Mouse (Mus musculus) liver, postnatal 0 days (tissue): ENCODE measurements around the gene Pde6b.

Source experiments
- CTCF ChIP-seq: sonication (generic); IDR thresholded peaks from 2 replicates; pipeline ENCODE4 v1.5.1; 2016; ENCODE audit warnings: antibody characterized with exemption, low read depth
- EP300 ChIP-seq: IDR thresholded peaks from 2 replicates; pipeline ENCODE4 v1.6.1; 2016; ENCODE audit warnings: antibody characterized with exemption, low read depth, mild to moderate bottlenecking

DNA sequence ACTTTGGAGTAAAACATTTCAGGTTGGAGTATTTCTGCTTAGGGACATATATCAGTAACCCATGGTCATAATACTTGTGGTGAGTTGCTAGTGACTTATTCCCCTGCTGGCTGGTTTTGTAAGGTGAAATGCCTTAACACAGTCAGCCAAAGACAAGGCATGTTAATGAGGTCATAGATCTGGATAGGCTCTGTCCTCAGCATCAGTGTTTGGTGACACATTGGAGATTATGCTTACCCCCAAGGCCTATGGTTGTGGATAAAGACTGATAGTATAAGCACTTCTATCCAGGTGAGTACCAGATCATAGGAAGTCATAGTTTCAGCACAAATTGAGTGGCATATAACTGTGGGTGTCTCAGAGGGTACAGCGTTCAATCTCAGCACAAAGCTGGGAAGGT is 78.5 kb downstream of the Pde6b start:
- no peak for TF ChIP-seq CTCF
- TF ChIP-seq EP300 = no peak
